Mouse (Mus musculus) heart, adult 18-20 months (tissue): ENCODE results near the gene Cfap126. TPM values are rescaled to one million over a fixed set of nuclear protein-coding genes. Genes with fewer than 3 reads are reported as not detected.

Experiments used
- DNase-seq, 2 experiments: peaks; one replicate each; pipeline ENCODE4 v3.0.0; 2021 to 2022; ENCODE audit warnings: mixed read lengths in 1 of 2
- total RNA-seq, 2 experiments: library from RNA; stranded (reverse); gene quantifications; 2 replicates each; pipeline ENCODE4 v1.2.3; 2021

Gene Cfap126
- total RNA-seq, 2 experiments from 2014 or later: 0.60 to 1.4 TPM

DNA sequence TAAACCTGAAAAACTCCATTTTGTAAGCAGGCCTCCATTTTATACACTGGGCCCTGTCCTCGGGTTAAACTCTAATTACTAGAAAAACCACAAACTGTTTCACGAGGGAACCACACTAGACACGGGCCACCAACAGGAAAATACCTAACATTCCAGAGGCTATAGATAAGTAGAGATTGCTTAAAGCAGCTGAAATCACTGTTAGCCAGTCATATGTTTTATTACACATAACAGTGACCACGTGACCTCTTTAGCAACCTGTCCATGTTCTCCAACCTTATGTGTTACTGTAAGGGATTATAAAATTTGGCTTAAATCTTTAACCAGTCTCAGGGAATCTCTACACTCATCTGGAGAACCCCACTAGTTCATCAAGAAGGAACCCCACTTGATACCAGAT, 19.3 kb upstream of the Cfap126 start:
- no peak for DNase-seq

DNA sequence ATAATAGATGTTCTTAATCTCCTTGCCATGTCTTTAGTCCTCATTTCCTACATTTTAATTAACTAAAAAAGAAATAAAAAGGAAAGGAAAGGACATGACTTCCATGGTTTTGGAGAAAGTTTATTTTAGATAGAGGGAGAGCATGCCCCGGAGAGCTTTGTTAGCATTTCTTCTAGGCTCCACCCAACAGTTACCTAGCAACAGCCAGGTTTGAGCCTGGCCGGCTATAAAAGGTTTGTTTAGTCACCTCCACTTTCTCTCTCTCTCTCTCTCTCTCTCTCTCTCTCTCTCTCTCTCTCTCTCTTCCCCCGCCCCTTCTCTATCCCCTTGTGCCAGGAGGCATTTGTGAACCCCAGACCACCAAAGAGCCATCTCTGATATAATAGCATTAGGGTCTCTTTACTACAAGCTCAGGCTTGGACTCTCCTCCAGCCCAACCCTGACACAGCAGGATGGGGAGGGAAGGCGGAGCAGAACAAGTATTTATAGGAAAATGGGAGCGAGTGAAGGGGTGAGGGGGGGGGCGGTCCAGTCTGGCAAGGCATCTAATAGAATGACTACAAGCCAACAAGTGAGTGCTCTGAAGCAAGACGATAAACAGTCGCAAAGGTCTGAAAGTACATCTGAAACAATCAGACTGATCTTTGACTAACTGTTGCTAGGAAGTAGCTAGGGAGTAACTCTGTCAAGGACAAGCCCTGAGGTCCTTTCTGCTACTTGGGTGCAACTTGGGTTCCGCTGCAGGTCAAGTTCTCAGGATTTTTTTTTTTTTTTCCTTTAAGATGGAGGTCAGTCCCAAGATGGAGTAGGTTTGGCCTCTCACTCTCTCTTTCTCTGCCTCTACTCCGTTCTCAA, 17.4 kb upstream of the Cfap126 start:
- no peak for DNase-seq

DNA sequence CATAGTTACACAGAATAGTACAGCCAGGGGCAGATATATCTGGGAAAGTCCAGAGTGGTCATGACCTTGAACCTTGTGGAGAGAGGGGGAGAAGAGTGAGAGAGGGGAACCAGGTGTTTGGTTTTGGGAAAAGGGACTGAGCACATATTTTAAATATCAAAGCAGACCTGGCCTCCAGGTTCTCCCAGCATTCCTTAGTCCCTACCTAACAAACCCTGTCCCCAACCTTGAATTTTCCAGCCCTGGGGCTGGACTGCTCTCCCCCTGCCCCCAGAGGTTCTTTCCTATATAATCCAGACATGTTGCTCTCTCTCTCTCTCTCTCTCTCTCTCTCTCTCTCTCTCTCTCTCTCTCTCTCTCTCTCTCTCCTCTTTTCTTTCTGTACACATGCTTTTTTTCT, 16.6 kb upstream of the Cfap126 start:
- no peak for DNase-seq

DNA sequence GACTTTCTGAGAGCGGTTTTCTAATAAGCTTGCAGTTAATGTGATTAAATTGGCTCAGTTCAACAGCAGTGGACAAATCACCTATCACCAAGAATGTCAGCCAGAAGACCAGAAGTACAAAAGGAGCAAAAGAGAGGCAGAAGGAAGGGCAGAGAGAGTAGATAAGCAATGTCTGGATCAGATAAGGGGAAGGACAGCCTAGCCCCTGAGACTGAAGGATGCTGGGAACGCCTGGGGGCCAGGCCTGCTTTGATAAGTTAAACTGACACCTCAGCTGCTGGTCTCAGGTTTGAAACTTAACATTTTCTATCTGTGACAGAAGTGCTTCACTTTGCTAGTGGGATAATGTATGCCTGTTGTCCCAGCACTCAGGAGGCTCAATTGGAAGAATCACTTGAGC, 16.1 kb upstream of the Cfap126 start:
- DNase-seq: no peak

DNA sequence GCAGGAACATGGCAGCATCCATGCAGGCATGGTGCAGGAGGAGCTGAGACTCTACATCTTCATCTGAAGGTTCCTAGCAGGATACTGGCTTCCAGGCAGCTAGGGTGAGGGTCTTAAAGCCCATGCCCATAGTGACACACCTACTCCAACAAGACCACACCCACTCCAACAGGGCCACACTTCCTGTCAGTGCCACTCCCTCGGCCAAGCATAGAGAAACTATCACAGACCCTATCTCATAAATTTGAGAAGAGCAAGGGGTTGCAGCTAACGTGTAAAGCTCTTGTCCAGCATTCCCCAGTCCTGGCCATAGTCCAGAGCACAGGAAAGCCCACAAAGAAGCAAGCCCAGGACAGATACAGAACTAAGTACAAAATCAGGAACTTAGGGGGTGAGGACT, 12.7 kb upstream of the Cfap126 start:
- DNase-seq: peak in 1 of 2 experiments; percentile 7

DNA sequence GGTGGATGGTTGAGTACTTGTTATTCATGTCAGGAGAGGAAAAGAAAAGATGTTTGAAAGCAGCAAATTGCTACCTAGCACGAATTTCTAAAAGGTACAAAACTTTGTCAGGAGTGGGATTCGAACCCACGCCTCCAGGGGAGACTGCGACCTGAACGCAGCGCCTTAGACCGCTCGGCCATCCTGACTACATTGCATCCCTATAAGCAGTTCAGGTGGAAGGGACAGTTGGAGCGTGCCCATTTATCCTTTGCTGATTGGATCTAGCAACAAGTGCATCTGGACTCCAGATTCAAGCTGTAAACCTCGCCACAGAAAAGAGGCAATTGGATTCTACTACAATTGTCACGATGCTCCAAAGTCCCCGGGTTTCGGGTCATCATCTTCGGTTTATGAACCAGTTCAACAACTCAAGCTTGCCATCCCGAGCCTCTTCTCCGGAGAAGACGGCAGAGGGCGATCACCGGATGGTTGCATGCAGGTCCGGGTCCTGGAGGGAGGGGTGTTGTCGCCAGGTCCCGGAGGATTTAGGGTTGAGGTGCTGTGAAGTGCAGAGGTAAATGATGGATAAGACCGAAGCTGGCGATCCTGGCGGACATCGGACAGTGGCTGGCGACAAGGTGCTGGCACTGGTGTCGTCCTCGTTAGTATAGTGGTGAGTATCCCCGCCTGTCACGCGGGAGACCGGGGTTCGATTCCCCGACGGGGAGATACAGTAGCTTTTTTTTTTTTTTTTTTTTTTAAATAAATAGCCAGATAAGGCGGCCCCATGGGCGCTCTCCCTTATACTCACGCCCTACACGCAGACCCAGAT, 11.8 kb upstream of the Cfap126 start:
- peak; percentile 88 to 93 for DNase-seq

DNA sequence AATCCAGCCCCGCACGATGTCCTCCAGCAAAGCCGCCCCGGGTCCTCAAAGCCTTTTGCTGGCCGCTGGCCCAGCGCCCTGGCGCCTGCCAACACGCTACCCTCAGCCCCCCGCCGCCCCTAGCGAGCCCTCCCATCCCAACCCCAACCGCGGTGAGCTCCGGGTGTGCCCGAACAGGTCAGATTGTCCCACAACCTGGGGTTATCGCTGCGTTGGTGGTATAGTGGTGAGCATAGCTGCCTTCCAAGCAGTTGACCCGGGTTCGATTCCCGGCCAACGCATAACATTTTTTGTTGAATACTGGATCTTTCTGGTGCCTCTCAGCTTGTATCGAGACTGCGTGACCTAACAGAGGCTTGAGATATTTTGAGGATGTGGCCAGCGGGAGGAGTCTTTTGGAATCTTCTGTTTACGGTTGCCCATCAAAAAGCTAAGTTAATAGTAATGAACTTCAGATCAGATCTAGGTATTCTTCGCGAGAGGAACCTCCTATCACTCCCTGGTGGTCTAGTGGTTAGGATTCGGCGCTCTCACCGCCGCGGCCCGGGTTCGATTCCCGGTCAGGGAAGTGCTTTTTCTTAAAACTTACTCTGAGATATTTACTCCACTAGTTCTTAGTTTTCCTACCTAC, 11.1 kb upstream of the Cfap126 start:
- peak; percentile 84 to 95 for DNase-seq

DNA sequence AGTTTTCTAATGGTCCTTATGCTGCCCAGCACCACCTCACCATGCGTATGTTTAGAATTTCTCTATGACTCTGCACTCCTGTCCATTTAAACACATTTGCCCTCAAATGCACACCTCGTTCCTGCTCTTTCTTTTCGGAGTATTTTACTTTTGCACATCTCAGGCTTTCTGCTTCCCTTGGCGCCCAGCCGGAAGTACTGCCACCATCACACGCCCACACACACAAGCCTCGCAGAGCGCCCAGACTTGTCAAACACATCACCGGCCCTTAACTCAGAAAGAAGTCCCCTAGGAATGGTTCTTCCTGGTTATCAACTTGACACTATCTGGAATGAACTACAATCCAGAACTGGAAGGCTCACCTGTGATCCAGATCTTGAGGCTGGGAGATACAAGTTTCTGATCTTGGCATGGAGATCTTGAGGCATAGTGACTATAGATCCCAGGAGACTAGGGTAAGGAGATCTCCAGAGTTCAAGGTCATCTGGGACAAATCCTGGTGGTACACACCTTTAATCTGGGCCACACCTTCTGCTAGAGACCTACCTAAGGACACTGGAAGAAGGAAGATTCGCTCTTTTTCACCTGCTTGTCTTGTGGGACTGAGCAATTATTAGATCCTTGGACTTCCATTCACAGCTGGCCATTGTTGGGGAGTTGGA, 10.4 kb upstream of the Cfap126 start:
- DNase-seq: no peak

DNA sequence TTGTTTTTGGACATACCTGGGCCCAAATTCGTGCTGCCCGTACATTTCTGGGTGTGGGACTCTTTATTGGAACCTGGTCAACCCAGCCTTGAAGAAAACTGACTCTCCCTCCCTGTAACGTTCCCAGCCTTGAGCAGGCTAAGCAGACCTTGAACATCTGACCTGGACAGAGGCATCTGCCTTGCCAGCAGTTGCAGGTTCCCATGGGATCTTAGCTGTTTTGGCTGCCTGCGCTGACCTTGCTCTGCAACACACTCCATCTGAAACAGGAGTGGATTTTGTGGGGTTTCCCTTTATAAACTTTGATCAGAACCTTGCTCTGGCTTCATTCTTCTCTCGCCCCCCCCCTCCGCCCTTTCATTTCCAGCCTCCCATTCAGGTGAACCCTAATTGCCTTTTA, 8.5 kb upstream of the Cfap126 start:
- no peak for DNase-seq

DNA sequence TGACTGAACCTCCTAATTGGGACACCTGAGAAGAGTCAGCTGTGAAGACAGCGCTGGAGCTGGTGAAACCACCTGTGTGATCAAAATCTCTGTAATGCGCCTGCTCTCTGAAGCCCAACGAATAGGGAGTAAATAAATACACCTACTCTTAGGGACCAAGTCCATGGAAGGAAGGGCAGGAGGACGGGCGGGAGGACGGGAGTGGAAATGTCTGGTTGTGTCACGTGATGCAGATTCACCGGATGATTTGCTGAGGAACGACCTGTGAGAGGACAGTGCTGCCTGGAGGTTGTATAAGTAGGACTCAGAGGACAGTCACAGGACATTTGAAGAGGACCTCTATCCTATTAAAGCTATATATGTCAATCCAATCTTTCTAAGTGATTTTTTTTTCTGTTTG, 4.1 kb upstream of the Cfap126 start:
- no peak for DNase-seq

DNA sequence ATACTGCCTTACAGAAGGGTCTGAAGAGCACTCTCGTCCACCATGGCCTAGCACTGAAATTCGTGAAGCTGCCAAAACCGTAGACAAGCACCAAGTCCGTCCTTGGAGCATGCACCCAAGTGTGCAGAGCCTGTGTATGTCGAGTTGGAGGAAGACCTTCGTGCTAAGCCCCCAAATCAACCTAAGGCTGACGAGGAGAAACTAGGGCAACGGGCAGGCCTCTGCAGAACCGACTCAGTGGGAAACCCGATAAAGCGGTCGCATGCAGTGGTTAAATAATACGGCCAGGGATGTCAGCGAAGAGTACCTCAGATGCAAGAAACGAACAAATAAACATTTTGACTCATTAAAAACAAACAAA, 3.1 kb upstream of the Cfap126 start:
- DNase-seq: peak in 1 of 2 experiments; percentile 24

DNA sequence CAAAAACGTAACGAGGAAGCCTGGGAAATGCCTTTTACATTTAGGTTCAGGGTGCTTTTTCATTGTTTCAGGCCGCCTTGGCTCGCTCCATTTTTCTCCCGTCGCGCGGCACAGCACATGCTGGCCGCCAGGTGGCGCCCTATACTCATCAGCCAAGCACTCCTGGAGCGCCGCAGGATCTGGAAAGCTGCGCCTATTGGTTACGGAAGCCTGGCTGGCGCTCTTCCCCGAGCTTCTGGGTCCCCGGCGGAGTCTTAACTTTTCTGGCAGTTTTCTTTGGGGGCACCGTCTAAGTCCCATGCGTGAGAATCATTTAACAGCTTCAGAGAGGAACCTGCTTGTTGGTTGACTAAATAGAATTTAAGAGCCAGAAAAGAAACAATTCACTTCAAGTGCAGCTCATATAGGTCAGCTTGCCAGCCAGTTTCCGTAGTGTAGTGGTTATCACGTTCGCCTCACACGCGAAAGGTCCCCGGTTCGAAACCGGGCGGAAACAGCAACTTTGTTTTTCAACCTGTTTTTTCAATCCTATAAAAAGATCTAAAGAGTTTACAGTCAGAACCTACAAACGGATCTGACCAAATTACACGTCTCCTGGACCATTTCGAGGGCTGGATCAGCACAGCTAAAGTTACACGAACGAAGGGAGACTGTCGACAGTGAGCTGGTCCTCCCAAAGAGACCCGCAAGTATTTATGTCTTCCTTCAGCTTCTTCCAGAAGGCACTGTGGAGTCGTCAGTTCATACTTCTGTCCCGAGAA, 2.5 kb upstream of the Cfap126 start:
- peak; percentile 94 to 95 for DNase-seq

DNA sequence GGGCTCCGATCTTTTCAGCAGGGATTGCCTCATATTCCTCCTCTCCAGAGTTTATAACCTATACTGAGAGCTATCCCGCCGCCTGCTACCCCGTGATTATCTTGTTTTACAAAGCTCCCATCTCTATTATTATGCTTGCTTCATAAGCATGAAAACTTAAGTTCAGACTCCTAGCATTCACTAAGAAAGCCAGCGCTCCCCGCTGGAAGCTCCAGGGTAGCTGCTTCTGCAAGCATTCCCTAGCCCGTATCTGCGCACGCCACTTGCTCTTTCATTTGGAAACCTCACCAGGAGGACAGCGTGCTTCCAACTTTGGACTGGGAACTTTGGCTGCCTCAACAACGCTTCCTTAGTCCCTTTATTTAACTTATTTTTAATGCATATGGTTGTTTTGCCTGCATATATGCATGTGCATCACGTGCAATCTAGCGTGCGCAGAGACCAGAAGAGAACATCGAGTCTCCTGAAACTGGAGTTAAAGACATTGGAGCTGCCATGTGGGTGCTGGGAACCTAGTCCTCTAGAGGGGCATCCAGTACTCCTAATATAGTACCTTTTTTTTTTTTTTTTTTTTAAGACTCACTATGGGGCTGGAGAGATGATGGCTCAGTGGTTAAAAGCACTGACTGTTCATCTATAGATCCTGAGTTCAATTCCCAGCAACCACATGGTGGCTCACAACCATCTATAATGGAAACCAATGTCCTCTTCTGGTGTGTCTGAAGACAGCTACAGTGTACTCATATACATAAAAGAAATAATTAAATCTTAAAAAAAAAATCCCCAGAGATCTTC, 1.7 kb upstream of the Cfap126 start:
- DNase-seq: peak; percentile 69 to 80

DNA sequence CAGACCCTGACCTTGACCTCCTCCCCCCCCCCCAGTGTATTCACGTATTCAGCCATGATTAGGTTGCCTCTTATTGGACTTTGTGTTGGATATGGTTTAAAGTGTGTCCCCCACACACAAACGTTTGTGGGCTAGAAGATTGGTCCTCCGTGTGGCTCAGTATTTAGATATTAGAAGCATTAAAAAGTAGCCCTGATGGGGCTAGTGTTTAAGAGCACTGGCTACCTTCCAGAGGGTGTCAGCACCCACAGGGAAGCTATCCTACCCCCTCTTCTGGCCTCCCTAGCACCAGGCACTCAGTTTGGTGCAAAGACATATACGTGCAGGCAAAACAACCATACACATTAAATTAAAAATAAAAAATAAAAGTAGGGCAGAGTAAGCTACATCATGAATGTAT, 732 bp upstream of the Cfap126 start:
- DNase-seq: no peak

DNA sequence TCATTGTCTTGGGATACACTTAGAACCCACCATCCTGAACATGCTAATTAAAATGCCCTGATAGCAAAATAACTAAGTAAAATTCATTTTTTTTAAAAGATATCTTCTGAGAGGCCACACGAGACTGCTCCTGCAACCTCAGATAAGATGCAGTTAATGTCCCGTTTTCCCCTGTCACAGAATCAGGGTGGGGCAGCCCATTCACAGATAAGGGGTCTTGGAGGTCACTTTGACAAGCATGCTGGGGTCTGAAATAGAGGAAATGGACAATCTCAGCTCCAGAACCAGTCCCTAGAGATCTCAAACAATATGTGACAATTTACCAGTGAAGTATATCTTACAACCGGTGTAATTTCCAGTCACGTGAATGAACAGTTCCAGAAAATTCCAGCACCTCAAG, 2.6 kb downstream of the Cfap126 start:
- DNase-seq: no peak

DNA sequence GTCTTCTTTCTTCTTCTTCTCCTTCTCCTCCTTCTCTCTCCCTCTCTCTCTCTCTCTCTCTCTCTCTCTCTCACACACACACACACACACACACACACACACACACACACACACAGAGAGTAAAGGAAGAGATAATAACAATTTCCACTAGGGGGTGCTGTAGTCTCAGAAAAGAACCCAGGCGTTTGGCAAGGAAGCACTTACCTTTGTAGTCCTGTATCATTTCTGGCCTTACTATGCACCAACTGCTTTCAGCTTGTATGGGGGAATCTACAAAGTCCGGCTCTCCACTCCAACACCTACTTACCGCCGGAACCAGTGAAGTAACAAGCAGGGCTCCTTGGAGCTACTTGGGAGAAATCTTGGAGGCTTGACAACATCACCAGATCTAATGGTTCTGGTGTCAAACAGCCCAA, 4.6 kb downstream of the Cfap126 start:
- peak; percentile 72 to 88 for DNase-seq

DNA sequence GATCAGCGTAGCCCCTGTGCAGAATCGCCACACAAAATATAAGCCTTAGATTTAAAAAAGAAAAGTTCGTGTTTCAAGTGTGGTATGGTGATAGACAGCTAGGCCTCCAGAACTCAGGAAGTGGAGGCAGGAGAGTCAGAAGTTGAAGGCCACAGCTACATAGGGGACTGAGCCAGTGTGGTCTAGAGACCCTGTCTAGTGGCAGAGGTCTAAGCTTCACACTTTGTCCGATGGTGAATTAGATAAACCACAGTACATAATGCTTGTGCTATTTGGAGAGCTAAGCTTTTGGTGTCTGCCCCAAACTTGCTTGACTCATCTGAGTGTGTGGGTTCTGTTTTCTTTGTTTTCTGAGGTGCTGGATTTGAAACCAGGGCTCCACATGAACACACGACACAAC, 5.3 kb downstream of the Cfap126 start:
- no peak for DNase-seq

DNA sequence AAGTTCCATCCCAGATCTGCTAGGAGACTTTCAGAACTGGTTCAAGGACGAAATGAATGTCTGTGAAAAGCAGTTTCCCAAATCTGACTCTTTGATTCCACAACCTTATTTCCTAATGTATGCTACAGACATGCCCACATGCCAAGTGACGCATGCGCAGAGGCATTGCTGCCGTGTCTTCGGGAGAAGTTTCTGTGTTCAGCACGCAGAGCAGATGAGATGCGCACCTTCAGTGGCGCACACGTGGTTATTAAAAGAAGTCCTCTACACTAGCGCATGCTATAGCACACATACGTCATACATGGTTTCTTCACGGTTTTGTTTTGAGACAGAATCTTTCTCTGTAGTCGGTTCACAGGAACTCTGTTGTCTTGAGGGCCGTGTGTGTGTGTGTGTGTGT, 5.7 kb downstream of the Cfap126 start:
- no peak for DNase-seq

DNA sequence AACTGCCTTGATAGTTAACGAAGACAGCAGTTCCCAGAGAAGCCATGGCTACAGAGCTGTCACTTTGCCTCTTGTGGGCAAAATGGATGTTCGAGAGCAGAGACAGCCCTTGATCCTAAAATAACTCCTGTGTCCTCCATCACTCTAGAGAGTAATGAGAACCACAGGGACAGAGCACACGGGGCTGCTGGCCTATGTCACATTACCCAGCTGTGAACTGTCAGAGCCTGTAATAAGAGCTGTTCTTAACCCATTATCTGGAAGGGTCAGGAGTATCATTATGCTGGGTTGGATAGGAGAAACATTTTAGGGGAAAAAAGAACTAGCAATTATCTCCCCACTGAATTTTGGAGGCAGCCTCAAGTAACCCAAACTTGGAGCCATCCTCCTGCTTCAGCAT, 7.2 kb downstream of the Cfap126 start:
- DNase-seq: no peak

DNA sequence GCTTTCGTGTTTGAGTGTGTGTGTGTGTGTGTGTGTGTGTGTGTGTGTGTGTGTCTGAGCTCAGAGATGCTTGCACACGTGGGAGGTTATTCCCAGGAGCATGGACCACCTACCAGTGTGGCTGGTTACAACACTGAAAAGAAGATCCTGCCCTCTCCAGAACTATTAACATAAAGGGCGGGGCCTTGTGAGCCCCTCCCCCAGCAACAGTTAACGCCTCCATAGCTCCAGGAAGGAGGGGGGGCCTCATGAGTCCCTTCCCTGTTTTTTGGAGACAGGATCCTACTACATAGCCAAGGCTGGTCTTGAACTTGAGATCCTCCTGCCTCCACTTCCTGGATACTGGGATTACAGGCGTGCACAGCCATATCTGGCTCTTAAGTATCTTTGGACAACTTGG, 8.1 kb downstream of the Cfap126 start:
- DNase-seq: no peak

DNA sequence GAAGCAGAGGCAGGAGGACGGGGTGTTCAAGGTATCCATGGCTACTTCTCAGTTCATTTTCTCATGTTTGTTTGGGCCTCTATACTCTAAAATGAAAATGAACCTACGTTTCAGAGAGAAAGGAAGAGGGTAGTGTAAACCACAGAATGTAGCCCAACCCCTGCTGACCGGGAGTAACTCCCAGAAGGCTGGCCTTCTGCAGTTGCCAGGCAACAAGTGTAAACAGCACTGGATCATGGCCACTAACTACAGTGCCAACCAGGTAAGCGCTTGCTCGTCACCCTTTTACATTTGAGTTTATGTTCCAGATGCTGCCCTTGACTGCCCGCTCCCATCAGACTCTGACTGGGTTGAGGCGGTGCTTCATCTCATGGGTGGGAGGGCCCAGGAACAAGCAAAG, 9.2 kb downstream of the Cfap126 start:
- peak; percentile 52 to 53 for DNase-seq
